Mouse (Mus musculus) telencephalon, adult 2 months (tissue): ENCODE results near the gene Clec2d.
"Not testable (repeated sequence)": the region's sequence is repeated elsewhere in the genome, so short reads cannot be mapped to it uniquely, and the experiment has no call there.

Experiments used
- DNase-seq: peaks from one replicate; pipeline ENCODE4 v3.0.0-alpha.2; 2011; ENCODE audit warnings: low read depth, low spot score

Clec2d gene

GRCm38 (mm10) chr6:129187200-129187651 lies 6.8 kb downstream of the Clec2d start:
- DNase-seq, result no peak

- not testable (repeated sequence) for DNase-seq
Observed at GRCm38 (mm10) chr6:129187816-129188215, 7.4 kb downstream of the Clec2d start.

- no peak for DNase-seq
Observed at GRCm38 (mm10) chr6:129193431-129193830, 13.0 kb downstream of the Clec2d start.

GRCm38 (mm10) chr6:129200066-129200465 lies 19.7 kb downstream of the Clec2d start:
- not testable (repeated sequence) for DNase-seq

GRCm38 (mm10) chr6:129202306-129202705 lies 21.9 kb downstream of the Clec2d start:
- DNase-seq, result no peak

GRCm38 (mm10) chr6:129204342-129204741 lies 23.9 kb downstream of the Clec2d start:
- no peak for DNase-seq

- no peak for DNase-seq
Observed at GRCm38 (mm10) chr6:129204838-129205237, 24.4 kb downstream of the Clec2d start.

GRCm38 (mm10) chr6:129208891-129209519 lies 28.6 kb downstream of the Clec2d start:
- no peak for DNase-seq

- DNase-seq, result no peak
Observed at GRCm38 (mm10) chr6:129209785-129210446, 29.5 kb downstream of the Clec2d start.

- DNase-seq, result no peak
Observed at GRCm38 (mm10) chr6:129210447-129210790, 30.0 kb downstream of the Clec2d start.

- DNase-seq, result no peak
Observed at GRCm38 (mm10) chr6:129212421-129213195, 32.2 kb downstream of the Clec2d start.

- no peak for DNase-seq
Observed at GRCm38 (mm10) chr6:129213497-129213896, 33.1 kb downstream of the Clec2d start.

- no peak for DNase-seq
Observed at GRCm38 (mm10) chr6:129214263-129214662, 33.8 kb downstream of the Clec2d start.

- DNase-seq, result peak; percentile 49
Observed at GRCm38 (mm10) chr6:129215053-129215452, 34.6 kb downstream of the Clec2d start.

- DNase-seq, result no peak
Observed at GRCm38 (mm10) chr6:129215886-129216637, 35.6 kb downstream of the Clec2d start.

GRCm38 (mm10) chr6:129216721-129217230 lies 36.4 kb downstream of the Clec2d start:
- no peak for DNase-seq

- no peak for DNase-seq
Observed at GRCm38 (mm10) chr6:129218191-129218696, 37.8 kb downstream of the Clec2d start.

- no peak for DNase-seq
Observed at GRCm38 (mm10) chr6:129219897-129220517, 39.6 kb downstream of the Clec2d start.

- DNase-seq, result no peak
Observed at GRCm38 (mm10) chr6:129221053-129221452, 40.6 kb downstream of the Clec2d start.

GRCm38 (mm10) chr6:129222188-129222800 lies 41.9 kb downstream of the Clec2d start:
- no peak for DNase-seq
